24 mouse cellular contexts compared by ENCODE assay signal in genomic region chr2:125783868-125784267, GRCm38 (mm10). TPM values are rescaled to one million over a fixed set of nuclear protein-coding genes. Genes with fewer than 3 reads are reported as not detected.
A peak's percentile ranks its signal among the peaks of the same experiment; 100 is the strongest.
DNase-seq lines count a peak whose midpoint lies in the region; ATAC-seq and TF ChIP-seq lines count a peak whose summit lies in the region.
"Had no signal": no experiment of that assay in that cellular context is flagged by ENCODE, and none has a peak within 500 bp of the region (broad histone marks: within the 10 kb centered on the region; RNA-seq: fewer than 3 reads in every experiment).

No protein-coding gene starts in this region.

- no peak overlapping the region for H3K4me3 ChIP-seq in forebrain, postnatal 0 days (ENCODE audit: low read depth, low read length)
- no peak overlapping the region for H3K4me3 ChIP-seq in forebrain, embryonic 12.5 days (replicated peaks)
- no peak overlapping the region for H3K4me3 ChIP-seq in left cerebral cortex, adult 2 months
- no peak overlapping the region for H3K4me3 ChIP-seq in cortical plate, adult 2 months (ENCODE audit: insufficient read depth, low read length)

- H3K27me3 ChIP-seq in forebrain, postnatal 0 days (ENCODE audit: insufficient read depth, low read length): no peaks in the 10 kb centered on the region
- no peaks in the 10 kb centered on the region for H3K27me3 ChIP-seq in forebrain, embryonic 12.5 days
- H3K27me3 ChIP-seq: embryonic facial prominence, embryonic 15.5 days; heart, embryonic 12.5 days; hindbrain, embryonic 15.5 days; limb, embryonic 13.5 days; neural tube, embryonic 15.5 days had no signal

- peak; percentile 25 for TF ChIP-seq CTCF in forebrain, postnatal 0 days (IDR thresholded peaks at IDR 0.05; ENCODE audit: low read depth)
- no peak for TF ChIP-seq CTCF in left cerebral cortex, adult 2 months (IDR thresholded peaks at IDR 0.05)
- no peak for TF ChIP-seq CTCF in cortical plate, adult 2 months (IDR thresholded peaks at IDR 0.05; ENCODE audit: extremely low read depth, insufficient read depth, low read length)

- ATAC-seq in forebrain, postnatal 0 days: no peak
- ATAC-seq in forebrain, embryonic 12.5 days (ENCODE audit: low FRiP score): no peak
- ATAC-seq: activated CD4-positive, CD25-positive, alpha-beta regulatory T cell, adult 4 months; intestine, embryonic 16.5 days had no signal

- intact Hi-C loops in left cerebral cortex, adult 2 months (cut with DNase I): loop anchor here (2.0 to 10.0 kb wide), 4 partner anchors 25 to 371 kb away; partner anchors contain the start of genes Cops2, Dtwd1, Fam227b and Galk2
- intact Hi-C loops in left cerebral cortex, postnatal 10 days (cut with DNase I): loop anchor here (5.0 kb wide), 1 partner anchor 38 kb away; no protein-coding TSS in a partner anchor

- 61% methylated on average over 4 of the region's 4 CpGs for WGBS in forebrain, postnatal 0 days
- 61% methylated on average over 4 of the region's 4 CpGs for WGBS in forebrain, embryonic 12.5 days

- H3K4me1 ChIP-seq in forebrain, postnatal 0 days (ENCODE audit: insufficient read depth): peaks cover 18% of the 10 kb centered on the region
- peaks cover 18% of the 10 kb centered on the region for H3K4me1 ChIP-seq in forebrain, embryonic 12.5 days
- peaks cover 12% of the 10 kb centered on the region for H3K4me1 ChIP-seq in cortical plate, adult 2 months (ENCODE audit: control insufficient read depth, insufficient read depth, low read length)

- H3K4me2 ChIP-seq in forebrain, postnatal 0 days (ENCODE audit: low read depth): no peak overlapping the region
- no peak overlapping the region for H3K4me2 ChIP-seq in forebrain, embryonic 12.5 days

- no peaks in the 10 kb centered on the region for H3K9me3 ChIP-seq in forebrain, postnatal 0 days (ENCODE audit: low read length)
- H3K9me3 ChIP-seq in forebrain, embryonic 12.5 days: no peaks in the 10 kb centered on the region
- H3K9me3 ChIP-seq: embryonic facial prominence, embryonic 15.5 days; G1E; heart, embryonic 12.5 days; hindbrain, embryonic 15.5 days; limb, embryonic 13.5 days; liver, embryonic 13.5 days; midbrain, embryonic 10.5 days; neural tube, embryonic 15.5 days had no signal

- H3K36me3 ChIP-seq in forebrain, postnatal 0 days (ENCODE audit: insufficient read depth): no peaks in the 10 kb centered on the region
- H3K36me3 ChIP-seq in forebrain, embryonic 12.5 days (replicated peaks): no peaks in the 10 kb centered on the region
- H3K36me3 ChIP-seq: embryonic facial prominence, embryonic 15.5 days; heart, embryonic 12.5 days; hindbrain, embryonic 15.5 days; liver, embryonic 13.5 days; midbrain, embryonic 10.5 days; neural tube, embryonic 15.5 days had no signal

- DNase-seq in forebrain, postnatal 0 days: no peak
- no peak for DNase-seq in left cerebral cortex, adult 2 months (ENCODE audit: extremely low spot score in 1 of 2, low spot score in 2 of 2)
- DNase-seq in left cerebral cortex, postnatal 10 days (ENCODE audit: extremely low spot score in 1 of 2, low spot score in 2 of 2): no peak
- peak; percentile 36 for DNase-seq in right cerebral cortex, adult 18-20 months
- DNase-seq in right cerebral cortex, postnatal 14 days: no peak
- DNase-seq: adrenal gland, postnatal 10 days; cerebellum, adult 11 months; heart, postnatal 14 days; kidney, postnatal 10 days; liver, embryonic 13.5 days; lung, embryonic 14.5 days; right cerebral cortex, postnatal 4 days; thymus, adult 2 months had no signal

- no peak overlapping the region for H3K27ac ChIP-seq in forebrain, postnatal 0 days (ENCODE audit: low read depth, low read length)
- H3K27ac ChIP-seq in forebrain, embryonic 12.5 days: no peak overlapping the region
- H3K27ac ChIP-seq in left cerebral cortex, adult 2 months: peak overlapping the region; percentile 77
- H3K27ac ChIP-seq in cortical plate, adult 2 months (ENCODE audit: insufficient read depth, low read length): peak overlapping the region; percentile 57; the same call in 1 of the 2 replicates
- H3K27ac ChIP-seq: liver, embryonic 13.5 days; midbrain, embryonic 10.5 days had no signal

- H3K9ac ChIP-seq in forebrain, postnatal 0 days: no peak overlapping the region
- no peak overlapping the region for H3K9ac ChIP-seq in forebrain, embryonic 12.5 days
- H3K9ac ChIP-seq: embryonic facial prominence, embryonic 15.5 days; heart, embryonic 12.5 days; limb, embryonic 13.5 days had no signal

- TF ChIP-seq POLR2A in cortical plate, adult 2 months (IDR thresholded peaks at IDR 0.05; ENCODE audit: extremely low read depth, insufficient read depth, low read length): no peak

RNA-seq across cellular contexts. Expression of gene Secisbp2l, which starts 1.2 kb away (rescaled TPM):
- total RNA-seq in forebrain, postnatal 0 days (2014; rRNA removed): 56.8 and 65.6 TPM in 2 replicates
- polyA plus RNA-seq in forebrain, postnatal 0 days (2015; fragmentation: Nextera tagmentation; extraction: Ambion mirVana): 20.9 and 29.8 TPM in 2 replicates
- 30.1 and 31.1 TPM in 2 replicates for polyA plus RNA-seq in forebrain, embryonic 12.5 days (2016; fragmentation: Nextera tagmentation; extraction: Ambion mirVana)
- 100 to 1,000 TPM in 1 of 2 experiments, 10 to 100 TPM in 1; 97.4 to 100 TPM for total RNA-seq in left cerebral cortex, adult 2 months (2021)
- 10 to 100 TPM; 88.1 to 89.4 TPM for total RNA-seq in left cerebral cortex, postnatal 10 days (2021)
- polyA plus RNA-seq in cortical plate, adult 2 months (2012; rRNA removed): 35.6 and 38.2 TPM in 2 replicates

RNA-seq across cellular contexts. Expression of gene Shc4, which starts 59.9 kb away (rescaled TPM):
- total RNA-seq in forebrain, postnatal 0 days (2014; rRNA removed): 4.3 and 6.8 TPM in 2 replicates
- 0.79 and 2.5 TPM in 2 replicates for polyA plus RNA-seq in forebrain, postnatal 0 days (2015; fragmentation: Nextera tagmentation; extraction: Ambion mirVana)
- 1.5 TPM in 2 replicates for polyA plus RNA-seq in forebrain, embryonic 12.5 days (2016; fragmentation: Nextera tagmentation; extraction: Ambion mirVana)
- 1 to 10 TPM; 4.6 to 5.5 TPM for total RNA-seq in left cerebral cortex, adult 2 months (2021)
- 1 to 10 TPM; 5.2 to 5.8 TPM for total RNA-seq in left cerebral cortex, postnatal 10 days (2021)
- polyA plus RNA-seq in cortical plate, adult 2 months (2012; rRNA removed): 3.5 and 3.7 TPM in 2 replicates

Comparison
In these comparisons a context has a peak if more than half of its experiments do, and no peak if none do; other contexts are left out.
1. H3K27ac ChIP-seq: peak in left cerebral cortex, adult 2 months (single experiment) and cortical plate, adult 2 months (single experiment); none in forebrain, postnatal 0 days (single experiment) and forebrain, embryonic 12.5 days (single experiment).